Mouse (Mus musculus) heart, adult 2 months (tissue): ENCODE results near the gene Smim11.

Source experiments
- CTCF ChIP-seq: fragments of 200-600 bp; IDR thresholded peaks from 2 replicates; pipeline ENCODE4 v1.8.1; 2022; ENCODE audit warnings: antibody characterized with exemption, mild to moderate bottlenecking, moderate library complexity
- EP300 ChIP-seq: fragments of 200-500 bp; IDR thresholded peaks from 2 replicates; pipeline ENCODE4 v1.6.1; 2011; ENCODE audit warnings: low read depth, low read length, control low read depth; ENCODE audit not compliant: insufficient read depth

GRCm38 (mm10) chr16:92345177-92345576 lies 44.1 kb downstream of the Smim11 start:
- peak; percentile 95 for TF ChIP-seq EP300
- TF ChIP-seq CTCF, result no peak
